ENCODE assay signal across 8 mouse cellular contexts in genomic region chr9:109097291-109097690, GRCm38 (mm10). TPM values are rescaled to one million over a fixed set of nuclear protein-coding genes. Genes with fewer than 3 reads are reported as not detected.
A peak's percentile ranks its signal among the peaks of the same experiment; 100 is the strongest.
DNase-seq lines count a peak whose midpoint lies in the region; ATAC-seq and TF ChIP-seq lines count a peak whose summit lies in the region.

No protein-coding gene starts in this region.

- H3K9ac ChIP-seq in hindbrain, embryonic 13.5 days = peak overlapping the region; percentile 97
- 0 out of 2 replicates have a peak overlapping the region, but pooled peaks have one; percentile 9 for H3K9ac ChIP-seq in lung, postnatal 0 days (replicated peaks; ENCODE audit: low read depth)

- TF ChIP-seq EP300 in lung, postnatal 0 days (IDR thresholded peaks at IDR 0.05) = peak; percentile 56; the same call in 1 of the 2 replicates

- peaks cover 67% of the 10 kb centered on the region for H3K4me1 ChIP-seq in hindbrain, embryonic 13.5 days (replicated peaks)
- peaks cover 9% of the 10 kb centered on the region; the same call in 1 of the 2 replicates for H3K4me1 ChIP-seq in lung, postnatal 0 days (ENCODE audit: insufficient read depth, low read depth, low read length)

- peak overlapping the region; percentile 69 for H3K4me3 ChIP-seq in hindbrain, embryonic 13.5 days
- H3K4me3 ChIP-seq in lung, postnatal 0 days (ENCODE audit: low read depth, low read length) = peak overlapping the region; percentile 75; the same call in 1 of the 2 replicates

- DNase-seq in lung, adult 18-20 months = peak; percentile 60 to 78
- no peak for DNase-seq in lung, postnatal 14 days
- peak; percentile 70 for DNase-seq in lung, postnatal 0 days (ENCODE audit: low spot score)
- DNase-seq in yolk sac, embryonic 10.5 days (ENCODE audit: low spot score) = no peak
- DNase-seq in spleen, postnatal 14 days (ENCODE audit: low spot score in 2 of 2) = no peak
- no peak for DNase-seq in ovary, postnatal 10 days (ENCODE audit: low spot score)
- DNase-seq in gastrocnemius, adult 8-10 months (ENCODE audit: low spot score in 2 of 2) = no peak

- 6% methylated on average over 6 of the region's 6 CpGs for WGBS in hindbrain, embryonic 13.5 days
- WGBS in lung, postnatal 0 days = 27% methylated on average over 6 of the region's 6 CpGs

- H3K9me3 ChIP-seq in hindbrain, embryonic 13.5 days = no peaks in the 10 kb centered on the region
- no peaks in the 10 kb centered on the region for H3K9me3 ChIP-seq in lung, postnatal 0 days (ENCODE audit: low read length)

- H3K36me3 ChIP-seq in hindbrain, embryonic 13.5 days = peaks cover 35% of the 10 kb centered on the region
- no peaks in the 10 kb centered on the region for H3K36me3 ChIP-seq in lung, postnatal 0 days (ENCODE audit: insufficient read depth, low read length)

- no peak for TF ChIP-seq CTCF in lung, postnatal 0 days (IDR thresholded peaks at IDR 0.05)

- H3K27ac ChIP-seq in hindbrain, embryonic 13.5 days = peak overlapping the region; percentile 100
- H3K27ac ChIP-seq in lung, postnatal 0 days (ENCODE audit: low read length) = peak overlapping the region; percentile 97

- H3K4me2 ChIP-seq in hindbrain, embryonic 13.5 days = peak overlapping the region; percentile 95
- peak overlapping the region; percentile 74 for H3K4me2 ChIP-seq in lung, postnatal 0 days (replicated peaks; ENCODE audit: low read depth, low read length)

- ATAC-seq in hindbrain, embryonic 13.5 days (ENCODE audit: low FRiP score) = no peak
- ATAC-seq in lung, postnatal 0 days = peak; percentile 11

- no peaks in the 10 kb centered on the region for H3K27me3 ChIP-seq in hindbrain, embryonic 13.5 days
- H3K27me3 ChIP-seq in lung, postnatal 0 days (replicated peaks; ENCODE audit: insufficient read depth, low read length) = no peaks in the 10 kb centered on the region

RNA-seq across cellular contexts. Expression of gene Plxnb1, which starts 2.1 kb away (rescaled TPM):
- polyA plus RNA-seq in hindbrain, embryonic 13.5 days (2015; fragmentation: Nextera tagmentation; extraction: Ambion mirVana) = 22.5 and 27.2 TPM in 2 replicates
- polyA plus RNA-seq in lung, postnatal 0 days (2015; fragmentation: Nextera tagmentation; extraction: Ambion mirVana) = 8.8 and 10.0 TPM in 2 replicates
- total RNA-seq in gastrocnemius, adult 8-10 months (2022) = under 1 TPM; 0.58 to 0.87 (median 0.74) TPM

RNA-seq across cellular contexts. Expression of gene Tma7, which starts 14.9 kb away (rescaled TPM):
- polyA plus RNA-seq in hindbrain, embryonic 13.5 days (2015; fragmentation: Nextera tagmentation; extraction: Ambion mirVana) = 741 and 764 TPM in 2 replicates
- polyA plus RNA-seq in lung, postnatal 0 days (2015; fragmentation: Nextera tagmentation; extraction: Ambion mirVana) = 375 and 393 TPM in 2 replicates
- total RNA-seq in gastrocnemius, adult 8-10 months (2022) = 100 to 1,000 TPM; 297 to 369 (median 354) TPM

RNA-seq across cellular contexts. Expression of gene Ccdc51, which starts 15.0 kb away (rescaled TPM):
- polyA plus RNA-seq in hindbrain, embryonic 13.5 days (2015; fragmentation: Nextera tagmentation; extraction: Ambion mirVana) = 14.6 and 14.7 TPM in 2 replicates
- 6.8 and 7.2 TPM in 2 replicates for polyA plus RNA-seq in lung, postnatal 0 days (2015; fragmentation: Nextera tagmentation; extraction: Ambion mirVana)
- 1 to 10 TPM; 6.7 to 8.6 (median 7.8) TPM for total RNA-seq in gastrocnemius, adult 8-10 months (2022)

RNA-seq across cellular contexts. Expression of gene Atrip, which starts 23.4 kb away (rescaled TPM):
- polyA plus RNA-seq in hindbrain, embryonic 13.5 days (2015; fragmentation: Nextera tagmentation; extraction: Ambion mirVana) = 27.8 and 32.4 TPM in 2 replicates
- polyA plus RNA-seq in lung, postnatal 0 days (2015; fragmentation: Nextera tagmentation; extraction: Ambion mirVana) = 11.4 and 12.6 TPM in 2 replicates
- total RNA-seq in gastrocnemius, adult 8-10 months (2022) = 10 to 100 TPM in 3 of 4 experiments, 1 to 10 TPM in 1; 8.7 to 11.5 (median 10.7) TPM

RNA-seq across cellular contexts. Expression of gene Trex1, which starts 37.8 kb away (rescaled TPM):
- polyA plus RNA-seq in hindbrain, embryonic 13.5 days (2015; fragmentation: Nextera tagmentation; extraction: Ambion mirVana) = 12.9 and 15.2 TPM in 2 replicates
- polyA plus RNA-seq in lung, postnatal 0 days (2015; fragmentation: Nextera tagmentation; extraction: Ambion mirVana) = 19.3 and 20.9 TPM in 2 replicates
- total RNA-seq in gastrocnemius, adult 8-10 months (2022) = 10 to 100 TPM; 11.4 to 17.2 (median 13.0) TPM

Comparison
In these comparisons a context has a peak if more than half of its experiments do, and no peak if none do; other contexts are left out.
1. DNase-seq: peak in lung, adult 18-20 months (2 of 2) and lung, postnatal 0 days (single experiment); none in lung, postnatal 14 days (single experiment), yolk sac, embryonic 10.5 days (single experiment), spleen, postnatal 14 days (0 of 2), ovary, postnatal 10 days (single experiment) and gastrocnemius, adult 8-10 months (0 of 2).